Comparison of ENCODE assay signal across 8 mouse cellular contexts in the genomic region with DNA sequence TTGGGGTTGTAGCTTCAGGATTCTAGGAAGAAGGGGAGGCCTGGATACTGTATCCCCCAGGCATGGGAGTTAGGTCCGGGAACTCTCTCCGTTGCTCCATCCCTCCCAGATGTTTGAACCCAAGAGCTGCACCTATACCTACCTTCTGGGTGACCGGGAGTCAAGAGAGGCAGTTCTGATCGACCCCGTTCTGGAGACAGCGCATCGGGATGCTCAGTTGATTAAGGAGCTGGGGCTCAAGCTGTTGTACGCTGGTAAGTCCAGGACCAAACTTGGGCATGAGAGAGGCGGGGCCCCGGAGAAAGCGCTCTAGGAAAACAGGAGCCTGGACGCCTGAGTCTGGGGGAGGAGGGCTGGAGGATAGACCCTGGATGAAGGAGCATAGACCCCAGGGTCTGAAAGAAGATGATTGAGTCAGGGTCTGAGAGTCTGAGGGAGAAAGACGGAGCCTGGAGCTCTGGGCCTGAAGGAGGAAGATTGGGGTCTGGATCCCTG. TPM values are rescaled to one million over a fixed set of nuclear protein-coding genes. Genes with fewer than 3 reads are reported as not detected.
A peak's percentile ranks its signal among the peaks of the same experiment; 100 is the strongest.
DNase-seq lines count a peak whose midpoint lies in the region; ATAC-seq and TF ChIP-seq lines count a peak whose summit lies in the region.

No protein-coding gene starts in this region.

- intact Hi-C loops in heart, postnatal 25 days (cut with DNase I): no loop called here

- DNase-seq in heart, postnatal 25 days (ENCODE audit: low spot score): no peak
- no peak for DNase-seq in hindbrain, embryonic 14.5 days (ENCODE audit: low spot score)
- DNase-seq in layer of hippocampus, adult 9-11 months: no peak
- no peak for DNase-seq in yolk sac, embryonic 10.5 days (ENCODE audit: low spot score)
- no peak for DNase-seq in c-Kit-positive CD71-positive TER-119-positive erythroid progenitor cells, embryonic 14.5 days (ENCODE audit: low spot score)

- H3K27me3 ChIP-seq in heart, embryonic 13.5 days (replicated peaks): peaks cover 21% of the 10 kb centered on the region
- H3K27me3 ChIP-seq in hindbrain, embryonic 14.5 days (ENCODE audit: control insufficient read depth, insufficient read depth, low read length): 0 out of 2 replicates have a peak, but pooled peaks cover 3% of the 10 kb centered on the region
- peaks cover 16% of the 10 kb centered on the region for H3K27me3 ChIP-seq in midbrain, embryonic 13.5 days

- H3K36me3 ChIP-seq in heart, embryonic 13.5 days: no peaks in the 10 kb centered on the region
- H3K36me3 ChIP-seq in hindbrain, embryonic 14.5 days (replicated peaks; ENCODE audit: control insufficient read depth, insufficient read depth): no peaks in the 10 kb centered on the region
- H3K36me3 ChIP-seq in midbrain, embryonic 13.5 days: no peaks in the 10 kb centered on the region

- peaks cover 16% of the 10 kb centered on the region for H3K4me1 ChIP-seq in heart, embryonic 13.5 days
- peaks cover 27% of the 10 kb centered on the region for H3K4me1 ChIP-seq in bone marrow macrophage, adult 2 months (ENCODE audit: control insufficient read depth, insufficient read depth, low read length)
- peaks cover 15% of the 10 kb centered on the region for H3K4me1 ChIP-seq in hindbrain, embryonic 14.5 days (replicated peaks; ENCODE audit: control insufficient read depth, insufficient read depth, low read length)
- H3K4me1 ChIP-seq in midbrain, embryonic 13.5 days (replicated peaks): peaks cover 25% of the 10 kb centered on the region

- peak overlapping the region; percentile 83 for H3K4me2 ChIP-seq in heart, embryonic 13.5 days
- peak overlapping the region; percentile 74 for H3K4me2 ChIP-seq in hindbrain, embryonic 14.5 days (replicated peaks)
- peak overlapping the region; percentile 63 for H3K4me2 ChIP-seq in midbrain, embryonic 13.5 days (replicated peaks)

- peak overlapping the region; percentile 85 for H3K9ac ChIP-seq in heart, embryonic 13.5 days
- peak overlapping the region; percentile 68 for H3K9ac ChIP-seq in hindbrain, embryonic 14.5 days
- H3K9ac ChIP-seq in midbrain, embryonic 13.5 days (replicated peaks): peak overlapping the region; percentile 71

- H3K4me3 ChIP-seq in heart, embryonic 13.5 days: peak overlapping the region; percentile 74
- peak overlapping the region; percentile 74 for H3K4me3 ChIP-seq in bone marrow macrophage, adult 2 months (ENCODE audit: insufficient read depth, low read length)
- peak overlapping the region; percentile 64 for H3K4me3 ChIP-seq in hindbrain, embryonic 14.5 days (replicated peaks; ENCODE audit: low read length)
- H3K4me3 ChIP-seq in midbrain, embryonic 13.5 days (replicated peaks): peak overlapping the region; percentile 54

- no peaks in the 10 kb centered on the region for H3K9me3 ChIP-seq in heart, embryonic 13.5 days
- no peaks in the 10 kb centered on the region for H3K9me3 ChIP-seq in hindbrain, embryonic 14.5 days (ENCODE audit: control insufficient read depth, low read length)
- H3K9me3 ChIP-seq in midbrain, embryonic 13.5 days: no peaks in the 10 kb centered on the region

- H3K27ac ChIP-seq in heart, embryonic 13.5 days (replicated peaks): no peak overlapping the region
- H3K27ac ChIP-seq in bone marrow macrophage, adult 2 months (ENCODE audit: insufficient read depth, low read depth, low read length): no peak overlapping the region
- no peak overlapping the region for H3K27ac ChIP-seq in hindbrain, embryonic 14.5 days
- H3K27ac ChIP-seq in midbrain, embryonic 13.5 days: no peak overlapping the region

- no peak for TF ChIP-seq POLR2A in bone marrow macrophage, adult 2 months (IDR thresholded peaks at IDR 0.05; ENCODE audit: borderline replicate concordance, low read depth, low read length)

- 3% methylated on average over 13 of the region's 13 CpGs for WGBS in heart, embryonic 13.5 days
- 5% methylated on average over 13 of the region's 13 CpGs for WGBS in hindbrain, embryonic 14.5 days
- under 1% methylated on average over 13 of the region's 13 CpGs for WGBS in midbrain, embryonic 13.5 days

- no peak for TF ChIP-seq CTCF in bone marrow macrophage, adult 2 months (IDR thresholded peaks at IDR 0.05; ENCODE audit: low read depth, low read length)

- no peak for ATAC-seq in heart, embryonic 13.5 days (ENCODE audit: extremely low read depth, insufficient number of reproducible peaks, low FRiP score, low TSS enrichment)
- ATAC-seq in hindbrain, embryonic 14.5 days (ENCODE audit: low FRiP score): no peak; the same call in none of the 2 replicates
- peak; percentile 29; the same call in 1 of the 2 replicates for ATAC-seq in midbrain, embryonic 13.5 days

RNA-seq across cellular contexts. Expression of a gene that starts 6.9 kb away (rescaled TPM):
- 0.78 and 0.88 TPM in 2 replicates for polyA plus RNA-seq in heart, embryonic 13.5 days (2015; fragmentation: Nextera tagmentation; extraction: Ambion mirVana)
- under 1 TPM; 0.08 to 0.17 TPM for total RNA-seq in heart, postnatal 25 days (2021)
- polyA plus RNA-seq in bone marrow macrophage, adult 2 months (2012; ENCODE audit: insufficient read depth, insufficient read length, missing spikeins): not detected in 2 replicates
- polyA plus RNA-seq in hindbrain, embryonic 14.5 days (2014; fragmentation: Nextera tagmentation; extraction: Ambion mirVana): 10.3 and 11.4 TPM in 2 replicates
- 6.4 and 6.6 TPM in 2 replicates for polyA plus RNA-seq in midbrain, embryonic 13.5 days (2015; fragmentation: Nextera tagmentation; extraction: Ambion mirVana)

RNA-seq across cellular contexts. Expression of a gene that starts 7.0 kb away (rescaled TPM):
- 19.3 and 23.9 TPM in 2 replicates for polyA plus RNA-seq in heart, embryonic 13.5 days (2015; fragmentation: Nextera tagmentation; extraction: Ambion mirVana)
- 10 to 100 TPM; 44.6 to 49.1 TPM for total RNA-seq in heart, postnatal 25 days (2021)
- polyA plus RNA-seq in bone marrow macrophage, adult 2 months (2012; ENCODE audit: insufficient read depth, insufficient read length, missing spikeins): 18.2 and 18.5 TPM in 2 replicates
- 25.8 and 26.4 TPM in 2 replicates for polyA plus RNA-seq in hindbrain, embryonic 14.5 days (2014; fragmentation: Nextera tagmentation; extraction: Ambion mirVana)
- 13.8 and 14.7 TPM in 2 replicates for polyA plus RNA-seq in midbrain, embryonic 13.5 days (2015; fragmentation: Nextera tagmentation; extraction: Ambion mirVana)

RNA-seq across cellular contexts. Expression of a gene that starts 16.2 kb away (rescaled TPM):
- 0.05 TPM in 1 of 2 replicates, not detected in the other for polyA plus RNA-seq in heart, embryonic 13.5 days (2015; fragmentation: Nextera tagmentation; extraction: Ambion mirVana)
- under 1 TPM; 0.50 to 0.57 TPM for total RNA-seq in heart, postnatal 25 days (2021)
- polyA plus RNA-seq in bone marrow macrophage, adult 2 months (2012; ENCODE audit: insufficient read depth, insufficient read length, missing spikeins): 7.2 and 7.6 TPM in 2 replicates
- polyA plus RNA-seq in hindbrain, embryonic 14.5 days (2014; fragmentation: Nextera tagmentation; extraction: Ambion mirVana): not detected in 2 replicates
- not detected in 2 replicates for polyA plus RNA-seq in midbrain, embryonic 13.5 days (2015; fragmentation: Nextera tagmentation; extraction: Ambion mirVana)

RNA-seq across cellular contexts. Expression of a gene that starts 42.0 kb away (rescaled TPM):
- polyA plus RNA-seq in heart, embryonic 13.5 days (2015; fragmentation: Nextera tagmentation; extraction: Ambion mirVana): 0.09 and 0.20 TPM in 2 replicates
- not detected for total RNA-seq in heart, postnatal 25 days (2021)
- polyA plus RNA-seq in bone marrow macrophage, adult 2 months (2012; ENCODE audit: insufficient read depth, insufficient read length, missing spikeins): not detected in 2 replicates
- polyA plus RNA-seq in hindbrain, embryonic 14.5 days (2014; fragmentation: Nextera tagmentation; extraction: Ambion mirVana): 0.27 and 0.29 TPM in 2 replicates
- not detected in 2 replicates for polyA plus RNA-seq in midbrain, embryonic 13.5 days (2015; fragmentation: Nextera tagmentation; extraction: Ambion mirVana)

RNA-seq across cellular contexts. Expression of a gene that starts 48.3 kb away (rescaled TPM):
- polyA plus RNA-seq in heart, embryonic 13.5 days (2015; fragmentation: Nextera tagmentation; extraction: Ambion mirVana): 72.9 and 77.8 TPM in 2 replicates
- total RNA-seq in heart, postnatal 25 days (2021): 10 to 100 TPM; 27.8 to 27.9 TPM
- 54.6 and 58.7 TPM in 2 replicates for polyA plus RNA-seq in bone marrow macrophage, adult 2 months (2012; ENCODE audit: insufficient read depth, insufficient read length, missing spikeins)
- polyA plus RNA-seq in hindbrain, embryonic 14.5 days (2014; fragmentation: Nextera tagmentation; extraction: Ambion mirVana): 47.4 and 52.3 TPM in 2 replicates
- polyA plus RNA-seq in midbrain, embryonic 13.5 days (2015; fragmentation: Nextera tagmentation; extraction: Ambion mirVana): 65.8 and 71.4 TPM in 2 replicates
